Mouse (Mus musculus): ENCODE measurements around the gene Cnot10. TPM values are rescaled to one million over a fixed set of nuclear protein-coding genes. Genes with fewer than 3 reads are reported as not detected.

Cnot10 gene
- polyA plus RNA-seq, 1 experiment from 2014 or later = 64.6 TPM

DNA sequence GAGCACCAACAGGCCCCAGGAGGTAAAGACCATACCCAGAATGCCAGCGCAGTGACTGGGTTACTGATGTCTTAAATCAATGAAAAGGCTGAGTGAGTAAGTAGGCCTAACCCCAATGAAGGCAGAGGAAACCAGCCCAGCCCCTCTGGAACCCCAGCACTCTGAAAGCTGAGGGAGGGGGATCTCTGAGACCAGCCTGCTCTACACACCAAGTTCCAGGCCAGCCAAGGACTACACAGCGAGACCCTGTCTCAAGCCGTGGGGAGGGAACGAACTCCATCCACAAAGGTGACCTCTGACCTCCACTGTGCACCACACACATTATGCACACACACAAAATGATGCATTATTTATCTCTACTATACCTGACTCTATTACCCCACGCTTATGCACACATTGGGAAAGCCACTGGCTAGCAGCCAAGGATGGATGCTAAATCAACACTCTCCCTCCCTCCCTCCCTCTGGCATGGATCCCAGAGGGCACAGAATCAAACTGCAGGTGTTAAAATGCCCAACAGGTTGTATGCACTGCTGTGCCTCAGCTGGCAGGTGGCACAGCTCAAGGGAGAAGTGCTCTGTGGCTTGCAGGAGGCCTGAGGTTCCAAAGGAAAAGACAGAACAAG lies 85.5 kb downstream of the Cnot10 start:
- Histone ChIP-seq H3K36me3 (ENCODE audit: control insufficient read depth, insufficient read depth, low read length) (no peaks in the 10 kb centered on the region), H3K4me3 (ENCODE audit: low read depth, low read length) (no peak overlapping the region), H3K4me1 (ENCODE audit: control insufficient read depth, insufficient read depth, low read length) (peaks cover 19% of the 10 kb centered on the region), H3K9ac (replicated peaks; ENCODE audit: low read depth, low read length) (no peak overlapping the region), H3K4me2 (replicated peaks; ENCODE audit: low read depth, low read length) (no peak overlapping the region), H3K27me3 (ENCODE audit: control insufficient read depth, insufficient read depth, low read length) (no peaks in the 10 kb centered on the region), H3K9me3 (ENCODE audit: control insufficient read depth, low read depth, low read length) (no peaks in the 10 kb centered on the region), H3K27ac (ENCODE audit: low read length) (peak overlapping the region; percentile 71; the same call in 1 of the 2 replicates)
- 40% methylated on average over 5 of the region's 5 CpGs for WGBS
- ATAC-seq (ENCODE audit: insufficient number of reproducible peaks, insufficient read depth, low FRiP score, low read depth) = peak; percentile 78

DNA sequence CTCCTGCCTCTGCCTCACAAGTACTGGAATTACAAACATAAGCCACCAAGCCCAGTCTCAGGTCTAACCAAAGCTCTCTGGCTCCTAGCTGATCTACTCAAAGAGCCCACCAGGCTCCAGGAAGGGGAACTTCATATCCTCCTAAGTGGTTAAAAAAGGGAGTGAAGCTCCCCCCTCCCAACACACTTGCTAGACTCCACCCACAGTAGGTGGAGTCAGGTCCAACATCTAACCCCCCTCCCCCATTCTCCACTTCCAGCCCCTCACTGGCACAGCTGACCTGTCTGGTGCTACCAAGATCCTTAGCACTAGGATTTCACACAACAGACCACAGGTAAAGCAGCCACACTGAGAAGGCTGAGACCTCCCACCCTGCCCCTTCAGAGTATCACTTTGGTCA lies 86.2 kb downstream of the Cnot10 start:
- H3K4me2 ChIP-seq (replicated peaks; ENCODE audit: low read depth, low read length) = no peak overlapping the region
- peak overlapping the region; percentile 58; the same call in 1 of the 2 replicates for H3K27ac ChIP-seq (ENCODE audit: low read length)
- no peaks in the 10 kb centered on the region for H3K9me3 ChIP-seq (ENCODE audit: control insufficient read depth, low read depth, low read length)
- H3K9ac ChIP-seq (replicated peaks; ENCODE audit: low read depth, low read length) = no peak overlapping the region
- H3K4me3 ChIP-seq (ENCODE audit: low read depth, low read length) = no peak overlapping the region
- ATAC-seq (ENCODE audit: insufficient number of reproducible peaks, insufficient read depth, low FRiP score, low read depth) = no peak
- no peaks in the 10 kb centered on the region for H3K36me3 ChIP-seq (ENCODE audit: control insufficient read depth, insufficient read depth, low read length)
- H3K4me1 ChIP-seq (ENCODE audit: control insufficient read depth, insufficient read depth, low read length) = peaks cover 19% of the 10 kb centered on the region
- H3K27me3 ChIP-seq (ENCODE audit: control insufficient read depth, insufficient read depth, low read length) = no peaks in the 10 kb centered on the region

DNA sequence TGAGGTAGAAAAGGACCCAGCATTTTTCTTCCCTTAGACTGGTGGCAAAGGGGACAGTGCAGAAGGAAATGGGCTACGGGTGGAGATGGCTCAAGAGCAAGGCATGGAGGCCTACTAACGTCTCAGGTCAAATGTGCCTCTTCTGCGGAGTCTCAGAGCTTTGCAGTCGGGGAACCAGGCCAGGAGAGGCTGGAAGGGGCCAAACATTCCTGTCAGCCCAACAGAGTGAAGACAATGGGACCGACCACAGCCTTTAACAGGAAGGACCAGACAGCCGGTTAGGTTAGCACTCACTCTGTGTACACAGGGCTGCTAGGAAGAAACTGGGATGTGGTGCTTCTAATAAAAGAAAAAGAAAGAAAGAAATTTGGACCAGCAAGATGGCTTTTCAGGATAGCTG lies 90.0 kb downstream of the Cnot10 start:
- Histone ChIP-seq H3K36me3 (ENCODE audit: control insufficient read depth, insufficient read depth, low read length) (no peaks in the 10 kb centered on the region), H3K9ac (replicated peaks; ENCODE audit: low read depth, low read length) (no peak overlapping the region), H3K27ac (ENCODE audit: low read length) (no peak overlapping the region), H3K9me3 (ENCODE audit: control insufficient read depth, low read depth, low read length) (no peaks in the 10 kb centered on the region), H3K4me2 (replicated peaks; ENCODE audit: low read depth, low read length) (no peak overlapping the region), H3K27me3 (ENCODE audit: control insufficient read depth, insufficient read depth, low read length) (no peaks in the 10 kb centered on the region), H3K4me3 (ENCODE audit: low read depth, low read length) (no peak overlapping the region), H3K4me1 (ENCODE audit: control insufficient read depth, insufficient read depth, low read length) (peaks cover 18% of the 10 kb centered on the region)
- ATAC-seq (ENCODE audit: insufficient number of reproducible peaks, insufficient read depth, low FRiP score, low read depth) = no peak
- WGBS = 28% methylated on average over 6 of the region's 6 CpGs

DNA sequence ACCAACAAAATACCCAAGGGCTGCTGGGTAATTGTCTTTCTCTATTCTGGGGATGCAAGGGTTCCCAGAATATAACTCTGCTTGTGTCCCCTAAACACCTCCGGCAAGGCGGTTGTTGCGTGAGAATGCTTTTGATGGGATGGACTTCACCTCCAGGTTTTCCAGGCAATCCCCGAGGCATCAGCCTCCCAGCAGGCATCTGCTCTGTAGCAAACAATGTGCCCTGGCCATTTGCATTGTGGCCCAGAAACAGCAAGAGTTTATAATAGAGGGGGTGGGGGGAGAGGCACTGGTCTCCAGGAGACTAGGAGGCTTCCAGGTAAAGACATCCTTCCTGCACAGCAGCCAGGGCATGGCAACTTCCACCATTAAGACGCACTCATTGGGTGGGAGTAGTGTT lies 90.9 kb downstream of the Cnot10 start:
- no peaks in the 10 kb centered on the region for H3K9me3 ChIP-seq (ENCODE audit: control insufficient read depth, low read depth, low read length)
- no peak overlapping the region for H3K9ac ChIP-seq (replicated peaks; ENCODE audit: low read depth, low read length)
- no peak overlapping the region for H3K4me3 ChIP-seq (ENCODE audit: low read depth, low read length)
- ATAC-seq (ENCODE audit: insufficient number of reproducible peaks, insufficient read depth, low FRiP score, low read depth) = no peak
- H3K4me1 ChIP-seq (ENCODE audit: control insufficient read depth, insufficient read depth, low read length) = peaks cover 17% of the 10 kb centered on the region
- no peak overlapping the region for H3K4me2 ChIP-seq (replicated peaks; ENCODE audit: low read depth, low read length)
- H3K27me3 ChIP-seq (ENCODE audit: control insufficient read depth, insufficient read depth, low read length) = no peaks in the 10 kb centered on the region
- H3K36me3 ChIP-seq (ENCODE audit: control insufficient read depth, insufficient read depth, low read length) = no peaks in the 10 kb centered on the region
- peak overlapping the region; percentile 53; the same call in 1 of the 2 replicates for H3K27ac ChIP-seq (ENCODE audit: low read length)
- 50% methylated on average over 5 of the region's 5 CpGs for WGBS

DNA sequence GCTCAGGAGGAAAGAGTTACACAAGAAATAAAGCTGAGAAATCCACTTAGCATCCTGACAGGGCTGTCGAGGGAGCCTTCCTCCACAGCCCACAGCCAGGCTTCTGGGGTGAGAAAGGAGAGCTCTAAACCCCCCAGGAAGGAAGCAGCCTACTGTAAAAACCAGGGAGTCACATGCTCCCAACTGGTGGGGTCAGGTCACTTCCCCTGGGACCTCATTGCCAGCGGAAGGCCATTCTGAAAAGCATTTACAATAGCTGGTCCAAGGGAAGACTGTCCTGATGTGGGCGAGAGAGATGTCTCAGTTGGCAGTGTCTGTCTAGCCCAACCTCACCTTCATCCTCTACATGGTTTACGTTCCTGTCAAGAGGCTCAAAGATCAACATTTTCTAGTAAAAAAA lies 91.5 kb downstream of the Cnot10 start:
- Histone ChIP-seq H3K9ac (replicated peaks; ENCODE audit: low read depth, low read length) (no peak overlapping the region), H3K27ac (ENCODE audit: low read length) (peak overlapping the region; percentile 53; the same call in 1 of the 2 replicates), H3K36me3 (ENCODE audit: control insufficient read depth, insufficient read depth, low read length) (no peaks in the 10 kb centered on the region), H3K4me1 (ENCODE audit: control insufficient read depth, insufficient read depth, low read length) (peaks cover 19% of the 10 kb centered on the region), H3K4me2 (replicated peaks; ENCODE audit: low read depth, low read length) (no peak overlapping the region), H3K27me3 (ENCODE audit: control insufficient read depth, insufficient read depth, low read length) (no peaks in the 10 kb centered on the region), H3K4me3 (ENCODE audit: low read depth, low read length) (no peak overlapping the region), H3K9me3 (ENCODE audit: control insufficient read depth, low read depth, low read length) (no peaks in the 10 kb centered on the region)
- no peak for ATAC-seq (ENCODE audit: insufficient number of reproducible peaks, insufficient read depth, low FRiP score, low read depth)
- 38% methylated on average over 4 of the region's 4 CpGs for WGBS

DNA sequence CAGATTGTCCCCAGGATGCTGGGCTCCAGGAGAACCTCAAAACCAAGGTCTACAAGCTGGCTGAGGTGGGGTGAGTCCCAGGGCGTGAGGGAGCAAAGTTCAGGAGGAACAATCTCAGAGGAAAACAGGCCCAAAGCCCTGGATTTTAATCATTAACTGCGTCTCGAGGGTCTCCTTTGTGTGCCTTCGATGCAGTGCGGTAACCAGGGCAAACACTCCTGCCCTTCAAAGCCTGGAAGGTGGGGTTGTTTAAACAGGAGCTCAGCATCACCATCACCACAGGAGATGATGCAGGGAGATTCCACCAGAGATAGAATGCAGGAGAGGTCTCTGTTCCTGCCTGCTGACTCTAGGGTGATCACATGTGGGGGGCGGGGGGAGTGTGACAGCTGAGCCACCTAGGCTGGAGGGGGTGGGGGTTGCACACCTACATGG lies 92.3 kb downstream of the Cnot10 start:
- H3K27ac ChIP-seq (ENCODE audit: low read length) = peak overlapping the region; percentile 83
- H3K4me1 ChIP-seq (ENCODE audit: control insufficient read depth, insufficient read depth, low read length) = peaks cover 19% of the 10 kb centered on the region
- 0 out of 2 replicates have a peak overlapping the region, but pooled peaks have one; percentile 15 for H3K4me2 ChIP-seq (replicated peaks; ENCODE audit: low read depth, low read length)
- H3K9me3 ChIP-seq (ENCODE audit: control insufficient read depth, low read depth, low read length) = no peaks in the 10 kb centered on the region
- no peaks in the 10 kb centered on the region for H3K27me3 ChIP-seq (ENCODE audit: control insufficient read depth, insufficient read depth, low read length)
- H3K36me3 ChIP-seq (ENCODE audit: control insufficient read depth, insufficient read depth, low read length) = no peaks in the 10 kb centered on the region
- H3K4me3 ChIP-seq (ENCODE audit: low read depth, low read length) = no peak overlapping the region
- H3K9ac ChIP-seq (replicated peaks; ENCODE audit: low read depth, low read length) = no peak overlapping the region
- ATAC-seq (ENCODE audit: insufficient number of reproducible peaks, insufficient read depth, low FRiP score, low read depth) = peak; percentile 80
- 49% methylated on average over 6 of the region's 6 CpGs for WGBS

DNA sequence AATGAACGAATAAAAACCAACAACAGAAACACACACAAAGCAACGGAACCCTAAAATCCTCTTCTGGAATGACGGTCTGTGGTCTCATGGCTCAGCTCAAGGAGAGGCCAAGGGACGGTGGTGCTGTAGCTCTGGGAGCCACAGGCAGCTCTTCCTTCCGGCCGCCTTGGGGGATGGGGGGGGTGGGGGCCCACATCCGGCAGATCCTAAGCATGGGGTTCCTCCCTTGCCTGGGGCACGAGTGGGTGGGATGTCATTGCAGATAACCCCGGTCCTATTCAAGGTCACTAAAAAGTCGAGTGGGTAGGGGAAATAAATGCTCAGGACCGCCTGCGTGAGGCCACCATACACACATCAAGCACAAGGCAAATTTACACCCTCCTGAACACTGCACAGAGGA lies 93.2 kb downstream of the Cnot10 start:
- H3K4me2 ChIP-seq (replicated peaks; ENCODE audit: low read depth, low read length) = 0 out of 2 replicates have a peak overlapping the region, but pooled peaks have one; percentile 15
- no peaks in the 10 kb centered on the region for H3K9me3 ChIP-seq (ENCODE audit: control insufficient read depth, low read depth, low read length)
- H3K27ac ChIP-seq (ENCODE audit: low read length) = peak overlapping the region; percentile 83
- WGBS = 55% methylated on average over 12 of the region's 12 CpGs
- no peak overlapping the region for H3K4me3 ChIP-seq (ENCODE audit: low read depth, low read length)
- H3K9ac ChIP-seq (replicated peaks; ENCODE audit: low read depth, low read length) = no peak overlapping the region
- H3K4me1 ChIP-seq (ENCODE audit: control insufficient read depth, insufficient read depth, low read length) = peaks cover 19% of the 10 kb centered on the region
- H3K27me3 ChIP-seq (ENCODE audit: control insufficient read depth, insufficient read depth, low read length) = no peaks in the 10 kb centered on the region
- ATAC-seq (ENCODE audit: insufficient number of reproducible peaks, insufficient read depth, low FRiP score, low read depth) = no peak
- no peaks in the 10 kb centered on the region for H3K36me3 ChIP-seq (ENCODE audit: control insufficient read depth, insufficient read depth, low read length)

DNA sequence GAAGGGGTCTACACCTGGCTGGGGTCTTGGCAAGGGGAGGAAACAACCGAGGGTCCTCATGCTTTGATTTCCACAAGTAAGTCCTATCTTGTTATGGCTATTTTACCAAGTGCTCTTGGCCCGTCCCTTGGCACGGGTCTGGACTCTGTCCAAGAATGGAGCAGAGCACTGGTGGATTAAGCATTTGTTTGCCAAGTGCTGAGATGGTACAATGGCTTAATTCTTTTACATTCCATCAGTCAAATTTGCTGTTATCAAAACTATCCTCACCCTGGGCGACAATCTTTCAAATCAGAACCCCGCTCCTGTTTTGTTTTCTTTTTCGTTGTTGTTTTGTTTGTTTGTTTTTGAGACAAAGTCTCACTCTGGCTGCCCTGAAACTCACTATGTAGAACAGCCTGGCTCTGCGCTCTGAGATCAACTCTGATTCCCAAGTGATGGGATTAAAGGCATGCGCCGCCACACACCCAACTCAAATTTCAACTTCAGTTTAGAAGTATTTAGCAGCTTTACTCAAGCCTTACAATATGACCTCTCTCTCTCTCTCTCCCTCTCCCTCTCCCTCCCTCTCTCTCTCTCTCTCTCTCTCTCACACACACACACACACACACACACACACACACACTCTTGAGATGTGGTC lies 95.1 kb downstream of the Cnot10 start:
- 29% methylated on average over 9 of the region's 9 CpGs for WGBS
- H3K4me3 ChIP-seq (ENCODE audit: low read depth, low read length) = no peak overlapping the region
- ATAC-seq (ENCODE audit: insufficient number of reproducible peaks, insufficient read depth, low FRiP score, low read depth) = no peak
- H3K4me1 ChIP-seq (ENCODE audit: control insufficient read depth, insufficient read depth, low read length) = peaks cover 18% of the 10 kb centered on the region
- H3K9ac ChIP-seq (replicated peaks; ENCODE audit: low read depth, low read length) = no peak overlapping the region
- H3K27ac ChIP-seq (ENCODE audit: low read length) = 0 out of 2 replicates have a peak overlapping the region, but pooled peaks have one; percentile 34
- no peaks in the 10 kb centered on the region for H3K36me3 ChIP-seq (ENCODE audit: control insufficient read depth, insufficient read depth, low read length)
- no peaks in the 10 kb centered on the region for H3K27me3 ChIP-seq (ENCODE audit: control insufficient read depth, insufficient read depth, low read length)
- no peaks in the 10 kb centered on the region for H3K9me3 ChIP-seq (ENCODE audit: control insufficient read depth, low read depth, low read length)
- no peak overlapping the region for H3K4me2 ChIP-seq (replicated peaks; ENCODE audit: low read depth, low read length)

Measured in stomach, embryonic 14.5 days (tissue).